8 mouse cellular contexts compared by ENCODE assay signal in genomic region chr8:91712731-91713569, GRCm38 (mm10).
DNase-seq lines count a peak whose midpoint lies in the region; ATAC-seq and TF ChIP-seq lines count a peak whose summit lies in the region.

No protein-coding gene starts in this region.

- TF ChIP-seq CTCF in lung, adult 2 months (IDR thresholded peaks at IDR 0.05; ENCODE audit: insufficient read depth, low read length), result no peak
- TF ChIP-seq CTCF in hindbrain, postnatal 0 days (IDR thresholded peaks at IDR 0.05; ENCODE audit: low read depth), result no peak
- peak; percentile 3; the same call in 1 of the 2 replicates for TF ChIP-seq CTCF in midbrain, postnatal 0 days (IDR thresholded peaks at IDR 0.05)

- no peaks in the 10 kb centered on the region for H3K36me3 ChIP-seq in lung, embryonic 16.5 days (ENCODE audit: control insufficient read depth, insufficient read depth, low read length)
- H3K36me3 ChIP-seq in embryonic facial prominence, embryonic 12.5 days, result no peaks in the 10 kb centered on the region
- H3K36me3 ChIP-seq in hindbrain, postnatal 0 days (ENCODE audit: insufficient read depth, low read length), result no peaks in the 10 kb centered on the region
- no peaks in the 10 kb centered on the region for H3K36me3 ChIP-seq in midbrain, postnatal 0 days (ENCODE audit: insufficient read depth, low read length)

- H3K9me3 ChIP-seq in lung, embryonic 16.5 days (ENCODE audit: control insufficient read depth, low read length), result no peaks in the 10 kb centered on the region
- H3K9me3 ChIP-seq in embryonic facial prominence, embryonic 12.5 days, result no peaks in the 10 kb centered on the region
- H3K9me3 ChIP-seq in hindbrain, postnatal 0 days (ENCODE audit: low read length), result no peaks in the 10 kb centered on the region
- no peaks in the 10 kb centered on the region for H3K9me3 ChIP-seq in midbrain, postnatal 0 days (ENCODE audit: low read length)

- peaks cover 24% of the 10 kb centered on the region for H3K27me3 ChIP-seq in lung, embryonic 16.5 days (ENCODE audit: control insufficient read depth, insufficient read depth, low read depth, low read length)
- H3K27me3 ChIP-seq in embryonic facial prominence, embryonic 12.5 days, result 0 out of 2 replicates have a peak, but pooled peaks cover 6% of the 10 kb centered on the region
- H3K27me3 ChIP-seq in hindbrain, postnatal 0 days (ENCODE audit: insufficient read depth, low read length), result peaks cover 5% of the 10 kb centered on the region; the same call in 1 of the 2 replicates
- no peaks in the 10 kb centered on the region for H3K27me3 ChIP-seq in midbrain, postnatal 0 days (ENCODE audit: insufficient read depth, low read length)

- TF ChIP-seq POLR2A in lung, adult 2 months (IDR thresholded peaks at IDR 0.05; ENCODE audit: borderline replicate concordance, extremely low read depth, low read depth, low read length), result no peak

- H3K9ac ChIP-seq in lung, embryonic 16.5 days (ENCODE audit: low read length), result peak overlapping the region; percentile 45
- H3K9ac ChIP-seq in embryonic facial prominence, embryonic 12.5 days, result peak overlapping the region; percentile 7; the same call in 1 of the 2 replicates
- H3K9ac ChIP-seq in hindbrain, postnatal 0 days (replicated peaks; ENCODE audit: low read length), result peak overlapping the region; percentile 25; the same call in 1 of the 2 replicates
- peak overlapping the region; percentile 29; the same call in 1 of the 2 replicates for H3K9ac ChIP-seq in midbrain, postnatal 0 days (replicated peaks; ENCODE audit: low read length, poor library complexity, severe bottlenecking)

- DNase-seq in lung, adult 2 months, result no peak
- peak; percentile 39 for DNase-seq in hindbrain, postnatal 0 days (ENCODE audit: low spot score)
- DNase-seq in midbrain, postnatal 0 days (ENCODE audit: low spot score), result peak; percentile 46
- no peak for DNase-seq in spleen, postnatal 4 days (ENCODE audit: low spot score in 2 of 2)
- DNase-seq in layer of hippocampus, postnatal 10 days (ENCODE audit: low spot score in 2 of 2), result no peak

- 0 out of 2 replicates have a peak, but pooled peaks have one; percentile 47 for ATAC-seq in lung, embryonic 16.5 days (ENCODE audit: low read depth)
- peak; percentile 68; the same call in 1 of the 2 replicates for ATAC-seq in embryonic facial prominence, embryonic 12.5 days (ENCODE audit: insufficient number of reproducible peaks, insufficient read depth, low FRiP score, low TSS enrichment)
- ATAC-seq in hindbrain, postnatal 0 days, result no peak; the same call in 1 of the 2 replicates
- ATAC-seq in midbrain, postnatal 0 days (ENCODE audit: low FRiP score), result no peak
- no peak for ATAC-seq in erythroid progenitor cell, adult 5-6 weeks (replicated peaks; ENCODE audit: low FRiP score, poor library complexity, severe bottlenecking)

- peak overlapping the region; percentile 65 for H3K4me2 ChIP-seq in lung, embryonic 16.5 days (ENCODE audit: low read depth, low read length)
- peak overlapping the region; percentile 49 for H3K4me2 ChIP-seq in embryonic facial prominence, embryonic 12.5 days (replicated peaks)
- peak overlapping the region; percentile 70 for H3K4me2 ChIP-seq in hindbrain, postnatal 0 days (ENCODE audit: low read depth, low read length)
- H3K4me2 ChIP-seq in midbrain, postnatal 0 days (ENCODE audit: low read depth, low read length, poor library complexity, severe bottlenecking), result peak overlapping the region; percentile 55

- peak overlapping the region; percentile 40 for H3K4me3 ChIP-seq in lung, embryonic 16.5 days (ENCODE audit: low read length)
- no peak overlapping the region for H3K4me3 ChIP-seq in lung, adult 2 months (replicated peaks; ENCODE audit: extremely low read depth, low read depth, low read length)
- peak overlapping the region; percentile 25 for H3K4me3 ChIP-seq in embryonic facial prominence, embryonic 12.5 days
- peak overlapping the region; percentile 33 for H3K4me3 ChIP-seq in hindbrain, postnatal 0 days (ENCODE audit: low read length)
- peak overlapping the region; percentile 29 for H3K4me3 ChIP-seq in midbrain, postnatal 0 days (ENCODE audit: low read depth, low read length)

- H3K27ac ChIP-seq in lung, embryonic 16.5 days (ENCODE audit: low read length), result no peak overlapping the region
- peak overlapping the region; percentile 75 for H3K27ac ChIP-seq in embryonic facial prominence, embryonic 12.5 days
- H3K27ac ChIP-seq in hindbrain, postnatal 0 days, result no peak overlapping the region
- no peak overlapping the region for H3K27ac ChIP-seq in midbrain, postnatal 0 days (ENCODE audit: low read depth, low read length)

- peaks cover 10% of the 10 kb centered on the region for H3K4me1 ChIP-seq in lung, embryonic 16.5 days (replicated peaks; ENCODE audit: control insufficient read depth, insufficient read depth, low read length)
- peaks cover 5% of the 10 kb centered on the region for H3K4me1 ChIP-seq in lung, adult 2 months (ENCODE audit: control insufficient read depth, insufficient read depth, low read length)
- peaks cover 47% of the 10 kb centered on the region for H3K4me1 ChIP-seq in embryonic facial prominence, embryonic 12.5 days
- 0 out of 2 replicates have a peak, but pooled peaks cover 5% of the 10 kb centered on the region for H3K4me1 ChIP-seq in hindbrain, postnatal 0 days (ENCODE audit: insufficient read depth, low read length)
- H3K4me1 ChIP-seq in midbrain, postnatal 0 days (ENCODE audit: insufficient read depth, low read length), result peaks cover 10% of the 10 kb centered on the region

- 4% methylated on average over 31 of the region's 31 CpGs for WGBS in lung, embryonic 16.5 days
- WGBS in lung, adult 2 months, result 7% methylated on average over 31 of the region's 31 CpGs
- WGBS in embryonic facial prominence, embryonic 12.5 days, result 3% methylated on average over 31 of the region's 31 CpGs
- whole genome bisulfite sequencing in hindbrain, postnatal 0 days, result 7% methylated on average over 31 of the region's 31 CpGs
- WGBS in midbrain, postnatal 0 days, result 2% methylated on average over 31 of the region's 31 CpGs

Comparison
In these comparisons a context has a peak if more than half of its experiments do, and no peak if none do; other contexts are left out.
1. ATAC-seq: peak in lung, embryonic 16.5 days (single experiment) and embryonic facial prominence, embryonic 12.5 days (single experiment); none in hindbrain, postnatal 0 days (single experiment), midbrain, postnatal 0 days (single experiment) and erythroid progenitor cell, adult 5-6 weeks (single experiment).
2. DNase-seq: peak in hindbrain, postnatal 0 days (single experiment) and midbrain, postnatal 0 days (single experiment); none in lung, adult 2 months (single experiment), spleen, postnatal 4 days (0 of 2) and layer of hippocampus, postnatal 10 days (0 of 2).
3. Peak in every context shown above with its lines, with median percentiles within 50 percentile points of each other: H3K4me2 ChIP-seq and H3K9ac ChIP-seq.